Mouse (Mus musculus) heart, embryonic 13.5 days (tissue): ENCODE results near the gene Galntl5. TPM values are rescaled to one million over a fixed set of nuclear protein-coding genes. Genes with fewer than 3 reads are reported as not detected.

ENCODE experiments used
- ATAC-seq: fragments of 200-750 bp; cut with Nextera tagmentation; 2 replicates; pipeline ENCODE4 v1.8.0; 2017; ENCODE audit warnings: moderate TSS enrichment; ENCODE audit not compliant: insufficient number of reproducible peaks, low FRiP score, low TSS enrichment; ENCODE audit errors: extremely low read depth
- H3K27ac ChIP-seq: fragments of 300-500 bp; sonication (generic); replicated peaks from 2 replicates; pipeline ENCODE4 v1.5.1; 2015; ENCODE audit warnings: moderate library complexity, mild to moderate bottlenecking, inconsistent platforms
- H3K27me3 ChIP-seq: fragments of 300-500 bp; sonication (generic); replicated peaks from 2 replicates; pipeline ENCODE4 v1.6.1; 2015; ENCODE audit warnings: mild to moderate bottlenecking, inconsistent platforms
- H3K36me3 ChIP-seq: fragments of 300-500 bp; sonication (generic); 2 replicates; pipeline ENCODE4 v1.6.1; 2015; ENCODE audit warnings: mild to moderate bottlenecking, inconsistent platforms
- H3K4me1 ChIP-seq: fragments of 300-500 bp; sonication (generic); 2 replicates; pipeline ENCODE4 v1.6.1; 2015; ENCODE audit warnings: inconsistent platforms
- H3K4me2 ChIP-seq: fragments of 300-500 bp; sonication (generic); 2 replicates; pipeline ENCODE4 v1.6.1; 2015; ENCODE audit warnings: inconsistent platforms, mild to moderate bottlenecking, moderate library complexity
- H3K4me3 ChIP-seq: fragments of 300-500 bp; sonication (generic); 2 replicates; pipeline ENCODE4 v1.5.1; 2015; ENCODE audit warnings: moderate library complexity, mild to moderate bottlenecking, inconsistent platforms
- H3K9ac ChIP-seq: fragments of 300-500 bp; sonication (generic); 2 replicates; pipeline ENCODE4 v1.6.1; 2015; ENCODE audit warnings: inconsistent platforms, mild to moderate bottlenecking, moderate library complexity
- H3K9me3 ChIP-seq: fragments of 300-500 bp; sonication (generic); 2 replicates; pipeline ENCODE4 v1.6.1; 2016; ENCODE audit warnings: inconsistent platforms
- WGBS: fragments of 180-500 bp; shearing (Covaris S2); methylation state at CpG from one replicate; pipeline ENCODE4 v1.1.7; 2015; ENCODE audit warnings: mixed read lengths; 5-methylcytosine and 5-hydroxymethylcytosine counted together
- polyA plus RNA-seq: library from polyadenylated mRNA; unstranded; fragments of >200 nt; fragmentation: Nextera tagmentation; extraction: Ambion mirVana; gene quantifications from 2 replicates; pipeline ENCODE4 v1.2.1, GENCODE M21; 2015

The Galntl5 gene
- not detected in 2 replicates for polyA plus RNA-seq

- no peak within 1 kb of the TSS for H3K27ac ChIP-seq
- H3K9me3 ChIP-seq = no peaks in the 10 kb centered on the region
- H3K4me3 ChIP-seq = no peak within 1 kb of the TSS
- no peak for ATAC-seq
- no peak within 1 kb of the TSS for H3K4me2 ChIP-seq
- 83% methylated on average over 1 of the region's 1 CpGs for WGBS
- no peak within 1 kb of the TSS for H3K9ac ChIP-seq
- no peaks in the 10 kb centered on the region for H3K27me3 ChIP-seq
- no peaks in the 10 kb centered on the region for H3K36me3 ChIP-seq
- H3K4me1 ChIP-seq = peaks cover 5% of the 10 kb centered on the region; the same call in 1 of the 2 replicates
These were observed at the start of gene Galntl5 for GRCm38 (mm10) chr5:25181004-25181531. TSS of gene Galntl5 (plus strand) at chr5:25181460.

- Histone ChIP-seq H3K4me2 (no peak overlapping the region), H3K4me3 (no peak overlapping the region), H3K9ac (no peak overlapping the region), H3K27me3 (no peaks in the 10 kb centered on the region), H3K36me3 (no peaks in the 10 kb centered on the region), H3K27ac (no peak overlapping the region), H3K9me3 (no peaks in the 10 kb centered on the region; the same call in 1 of the 2 replicates), H3K4me1 (no peaks in the 10 kb centered on the region)
- WGBS = 71% methylated on average over 7 of the region's 7 CpGs
- no peak for ATAC-seq
These were observed 34.6 kb upstream of the Galntl5 start for GRCm38 (mm10) chr5:25146705-25147104.

DNA sequence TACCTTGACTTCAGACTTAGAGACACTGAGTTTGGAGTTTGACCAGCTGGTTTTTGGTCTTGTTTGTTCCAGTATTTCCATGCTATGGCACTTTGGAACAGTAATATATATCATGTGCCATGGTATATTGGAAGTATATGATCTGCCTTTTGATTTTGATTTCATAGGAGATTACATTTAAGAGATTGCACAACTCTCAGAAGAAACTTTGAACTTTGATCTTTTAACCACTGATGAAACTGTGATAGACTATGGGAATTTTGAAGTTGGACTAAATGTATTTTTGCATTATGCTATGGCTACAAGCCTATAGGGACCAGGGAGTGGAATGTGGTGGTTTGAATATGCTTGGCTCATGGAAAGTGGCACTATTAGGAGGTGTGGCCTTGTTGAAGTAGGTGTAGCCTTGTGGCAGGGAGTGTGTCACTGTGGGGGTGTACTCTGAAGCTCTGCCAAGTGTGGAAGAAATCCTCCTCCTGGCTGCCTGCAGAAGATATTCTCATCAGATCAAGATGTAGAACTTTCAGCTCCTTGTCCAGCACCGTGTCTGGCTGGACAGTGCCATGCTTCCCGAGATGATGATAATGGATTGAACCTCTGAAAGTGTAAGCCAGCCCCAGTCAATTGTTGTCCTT, 31.8 kb upstream of the Galntl5 start:
- H3K4me2 ChIP-seq = no peak overlapping the region
- ATAC-seq = no peak
- no peak overlapping the region for H3K9ac ChIP-seq
- H3K4me1 ChIP-seq = 0 out of 2 replicates have a peak, but pooled peaks cover 5% of the 10 kb centered on the region
- no peak overlapping the region for H3K27ac ChIP-seq
- H3K27me3 ChIP-seq = no peaks in the 10 kb centered on the region
- H3K4me3 ChIP-seq = no peak overlapping the region
- no peaks in the 10 kb centered on the region; the same call in 1 of the 2 replicates for H3K9me3 ChIP-seq
- WGBS = 67% methylated on average over 2 of the region's 2 CpGs
- no peaks in the 10 kb centered on the region for H3K36me3 ChIP-seq

DNA sequence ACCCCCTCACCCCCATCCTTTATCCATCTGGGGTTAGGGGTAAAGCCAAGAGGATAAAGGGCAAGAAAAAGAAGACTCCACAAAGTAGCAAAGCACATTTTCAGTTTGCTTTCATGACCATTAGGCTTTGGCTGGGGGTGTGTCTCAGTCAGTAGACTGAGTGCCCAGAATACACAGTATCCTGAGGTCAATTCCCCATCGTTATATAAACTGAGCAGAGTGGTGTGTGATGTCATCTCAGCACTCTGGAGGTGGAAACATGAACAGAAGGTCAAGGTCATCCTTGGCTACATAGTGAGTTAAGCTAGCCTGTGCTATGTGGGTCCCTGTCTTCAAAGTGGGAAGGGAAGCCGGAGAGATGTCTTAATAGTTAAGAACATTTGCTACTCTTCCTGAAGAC, 27.8 kb upstream of the Galntl5 start:
- H3K4me1 ChIP-seq = 0 out of 2 replicates have a peak, but pooled peaks cover 8% of the 10 kb centered on the region
- no peak overlapping the region for H3K4me2 ChIP-seq
- H3K27me3 ChIP-seq = no peaks in the 10 kb centered on the region
- H3K9me3 ChIP-seq = no peaks in the 10 kb centered on the region
- 67% methylated on average over 2 of the region's 2 CpGs for WGBS
- H3K4me3 ChIP-seq = no peak overlapping the region
- no peak overlapping the region for H3K27ac ChIP-seq
- H3K9ac ChIP-seq = no peak overlapping the region
- ATAC-seq = no peak
- no peaks in the 10 kb centered on the region for H3K36me3 ChIP-seq

GRCm38 (mm10) chr5:25153996-25154395, 27.3 kb upstream of the Galntl5 start:
- no peak overlapping the region for H3K4me2 ChIP-seq
- no peaks in the 10 kb centered on the region for H3K27me3 ChIP-seq
- no peak overlapping the region for H3K4me3 ChIP-seq
- no peak for ATAC-seq
- no peak overlapping the region for H3K9ac ChIP-seq
- no peaks in the 10 kb centered on the region for H3K36me3 ChIP-seq
- WGBS = 40% methylated on average over 3 of the region's 3 CpGs
- no peaks in the 10 kb centered on the region for H3K9me3 ChIP-seq
- H3K27ac ChIP-seq = no peak overlapping the region
- H3K4me1 ChIP-seq = 0 out of 2 replicates have a peak, but pooled peaks cover 8% of the 10 kb centered on the region

- no peak overlapping the region for H3K9ac ChIP-seq
- no peaks in the 10 kb centered on the region for H3K9me3 ChIP-seq
- H3K4me2 ChIP-seq = no peak overlapping the region
- H3K4me3 ChIP-seq = no peak overlapping the region
- no peaks in the 10 kb centered on the region for H3K27me3 ChIP-seq
- H3K27ac ChIP-seq = no peak overlapping the region
- 0 out of 2 replicates have a peak, but pooled peaks cover 8% of the 10 kb centered on the region for H3K4me1 ChIP-seq
- no peak for ATAC-seq
- H3K36me3 ChIP-seq = no peaks in the 10 kb centered on the region
- 79% methylated on average over 4 of the region's 4 CpGs for WGBS
These were observed 26.4 kb upstream of the Galntl5 start for GRCm38 (mm10) chr5:25154823-25155222.

- no peaks in the 10 kb centered on the region for H3K27me3 ChIP-seq
- no peaks in the 10 kb centered on the region for H3K36me3 ChIP-seq
- no peak overlapping the region for H3K9ac ChIP-seq
- H3K4me3 ChIP-seq = no peak overlapping the region
- ATAC-seq = no peak
- H3K27ac ChIP-seq = no peak overlapping the region
- no peak overlapping the region for H3K4me2 ChIP-seq
- 0 out of 2 replicates have a peak, but pooled peaks cover 8% of the 10 kb centered on the region for H3K4me1 ChIP-seq
- WGBS = 70% methylated on average over 3 of the region's 3 CpGs
- H3K9me3 ChIP-seq = no peaks in the 10 kb centered on the region
These were observed 25.9 kb upstream of the Galntl5 start for GRCm38 (mm10) chr5:25155351-25155750.

GRCm38 (mm10) chr5:25157136-25157535, 24.1 kb upstream of the Galntl5 start:
- H3K4me2 ChIP-seq = no peak overlapping the region
- no peak for ATAC-seq
- 45% methylated on average over 4 of the region's 4 CpGs for WGBS
- no peak overlapping the region for H3K4me3 ChIP-seq
- 0 out of 2 replicates have a peak, but pooled peaks cover 8% of the 10 kb centered on the region for H3K4me1 ChIP-seq
- no peaks in the 10 kb centered on the region for H3K9me3 ChIP-seq
- H3K27ac ChIP-seq = no peak overlapping the region
- H3K36me3 ChIP-seq = no peaks in the 10 kb centered on the region
- no peak overlapping the region for H3K9ac ChIP-seq
- no peaks in the 10 kb centered on the region for H3K27me3 ChIP-seq

DNA sequence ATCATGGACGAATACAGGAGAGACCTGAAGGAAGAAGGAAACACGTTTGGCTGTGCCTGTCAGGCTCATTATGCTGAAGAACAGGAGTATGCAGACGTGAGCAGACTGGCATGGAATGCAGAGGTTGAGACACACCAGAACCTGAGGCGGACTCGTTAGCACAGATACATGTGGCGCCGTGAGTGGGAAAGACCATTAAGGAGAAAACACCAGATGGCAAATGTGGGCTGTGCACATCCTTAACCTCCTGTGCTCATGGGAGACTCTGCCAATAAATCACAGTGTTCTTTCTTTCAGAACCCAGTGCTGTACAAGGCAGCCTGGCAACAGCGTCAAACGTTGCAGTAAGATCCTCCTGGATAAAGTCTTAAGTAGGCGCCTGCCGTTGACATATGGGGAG, 20.7 kb upstream of the Galntl5 start:
- Histone ChIP-seq H3K4me3 (no peak overlapping the region), H3K4me1 (0 out of 2 replicates have a peak, but pooled peaks cover 3% of the 10 kb centered on the region), H3K9me3 (no peaks in the 10 kb centered on the region), H3K27me3 (peaks cover 8% of the 10 kb centered on the region), H3K4me2 (no peak overlapping the region), H3K36me3 (no peaks in the 10 kb centered on the region), H3K9ac (no peak overlapping the region), H3K27ac (no peak overlapping the region)
- 63% methylated on average over 11 of the region's 11 CpGs for WGBS
- ATAC-seq = no peak

DNA sequence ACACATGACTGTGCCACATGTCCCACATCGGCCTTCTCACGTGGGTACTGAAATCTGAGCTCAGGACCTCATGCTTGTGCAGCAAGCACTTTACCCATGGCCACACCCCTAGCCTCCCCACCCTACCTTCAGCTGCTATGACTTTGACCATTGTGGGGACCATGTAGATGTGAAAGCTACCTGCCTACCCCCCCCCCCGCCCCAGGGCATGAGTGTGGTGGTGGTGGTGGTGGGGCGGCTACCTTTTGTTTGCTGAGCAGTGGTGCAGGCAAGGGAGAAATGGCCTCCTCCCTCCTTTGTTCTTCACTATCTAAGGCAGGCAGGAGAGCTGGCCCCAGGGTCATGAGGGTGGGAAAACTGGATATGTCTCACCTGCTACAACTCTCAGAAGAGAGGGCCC, 18.3 kb upstream of the Galntl5 start:
- WGBS = 72% methylated on average over 4 of the region's 4 CpGs
- ATAC-seq = no peak
- Histone ChIP-seq H3K4me2 (no peak overlapping the region), H3K9me3 (no peaks in the 10 kb centered on the region), H3K4me3 (no peak overlapping the region), H3K27ac (no peak overlapping the region), H3K36me3 (no peaks in the 10 kb centered on the region), H3K27me3 (peaks cover 8% of the 10 kb centered on the region), H3K4me1 (0 out of 2 replicates have a peak, but pooled peaks cover 2% of the 10 kb centered on the region), H3K9ac (no peak overlapping the region)

- no peaks in the 10 kb centered on the region for H3K4me1 ChIP-seq
These were observed 17.3 kb upstream of the Galntl5 start for GRCm38 (mm10) chr5:25163938-25164337.

GRCm38 (mm10) chr5:25164341-25164740, 16.9 kb upstream of the Galntl5 start:
- Histone ChIP-seq H3K9me3 (no peaks in the 10 kb centered on the region), H3K4me1 (no peaks in the 10 kb centered on the region), H3K27ac (no peak overlapping the region), H3K4me2 (no peak overlapping the region), H3K4me3 (no peak overlapping the region), H3K27me3 (peaks cover 8% of the 10 kb centered on the region), H3K9ac (no peak overlapping the region), H3K36me3 (no peaks in the 10 kb centered on the region)
- ATAC-seq = no peak
- WGBS = 79% methylated on average over 1 of the region's 1 CpGs

More at GRCm38 (mm10) chr5:25163938-25164337, 17.3 kb upstream of the Galntl5 start:
- Histone ChIP-seq H3K9ac (no peak overlapping the region), H3K27me3 (peaks cover 8% of the 10 kb centered on the region), H3K27ac (no peak overlapping the region), H3K36me3 (no peaks in the 10 kb centered on the region), H3K4me2 (no peak overlapping the region), H3K9me3 (no peaks in the 10 kb centered on the region), H3K4me3 (no peak overlapping the region)
- 81% methylated on average over 3 of the region's 3 CpGs for WGBS
- no peak for ATAC-seq
